Mouse (Mus musculus) heart, embryonic 12.5 days (tissue): ENCODE measurements at regions not wholly inside any gene's neighbourhood (a gene's known extent, or its start where the extent isn't known, plus 50 kb on each side); places are given as distances from the start of the nearest gene placed in this dataset.
"Not testable (repeated sequence)": the region's sequence is repeated elsewhere in the genome, so short reads cannot be mapped to it uniquely, and the experiment has no call there.

Experiments
- ATAC-seq: fragments of 200-750 bp; cut with Nextera tagmentation; 2 replicates; pipeline ENCODE4 v1.8.0; 2017; ENCODE audit warnings: moderate TSS enrichment, moderate library complexity; ENCODE audit not compliant: insufficient number of reproducible peaks, low FRiP score
- H3K27ac ChIP-seq: fragments of 300-500 bp; sonication (generic); 2 replicates; pipeline ENCODE4 v1.5.1; 2016; ENCODE audit warnings: mild to moderate bottlenecking, moderate library complexity; ENCODE audit not compliant: poor library complexity, severe bottlenecking
- H3K27me3 ChIP-seq: fragments of 300-500 bp; sonication (generic); replicated peaks from 2 replicates; pipeline ENCODE4 v1.6.1; 2016; ENCODE audit warnings: mild to moderate bottlenecking, moderate library complexity
- H3K36me3 ChIP-seq: fragments of 300-500 bp; sonication (generic); 2 replicates; pipeline ENCODE4 v1.6.1; 2016; ENCODE audit warnings: mild to moderate bottlenecking, moderate library complexity
- H3K4me1 ChIP-seq: fragments of 300-500 bp; sonication (generic); replicated peaks from 2 replicates; pipeline ENCODE4 v1.6.1; 2016; ENCODE audit warnings: mild to moderate bottlenecking
- H3K4me2 ChIP-seq: fragments of 300-500 bp; sonication (generic); 2 replicates; pipeline ENCODE4 v1.6.1; 2016; ENCODE audit warnings: mild to moderate bottlenecking, moderate library complexity
- H3K4me3 ChIP-seq: fragments of 300-500 bp; sonication (generic); 2 replicates; pipeline ENCODE4 v1.5.1; 2016; ENCODE audit warnings: mild to moderate bottlenecking
- H3K9ac ChIP-seq: fragments of 300-500 bp; sonication (generic); 2 replicates; pipeline ENCODE4 v1.6.1; 2016; ENCODE audit warnings: mild to moderate bottlenecking, moderate library complexity
- H3K9me3 ChIP-seq: fragments of 300-500 bp; sonication (generic); replicated peaks from 2 replicates; pipeline ENCODE4 v1.6.1; 2016; ENCODE audit warnings: mild to moderate bottlenecking, moderate library complexity
- WGBS: fragments of 180-500 bp; shearing (Covaris S2); methylation state at CpG from one replicate; pipeline ENCODE4 v1.1.7; 2016; 5-methylcytosine and 5-hydroxymethylcytosine counted together

DNA sequence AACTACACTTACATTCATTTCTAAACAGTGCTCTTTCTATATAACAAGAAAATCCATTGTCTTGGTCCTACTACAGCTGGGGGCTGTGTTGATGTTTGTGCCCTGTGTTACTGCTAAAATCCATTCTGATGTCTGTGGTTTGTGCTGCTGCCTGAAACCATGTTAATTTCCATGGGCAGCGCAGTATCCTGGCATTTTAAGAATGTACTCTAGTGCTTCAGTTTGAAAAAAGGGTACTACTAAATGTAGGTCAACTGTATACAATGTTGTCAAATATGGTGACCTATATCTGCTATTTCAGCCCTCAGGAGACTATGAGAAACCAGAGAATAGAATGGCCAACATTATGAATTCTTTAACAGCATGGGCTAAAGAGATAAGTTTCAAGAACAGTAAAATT is 1052.2 kb downstream of the Hace1 start:
- Histone ChIP-seq H3K27me3 (no peaks in the 10 kb centered on the region), H3K4me3 (no peak overlapping the region), H3K36me3 (no peaks in the 10 kb centered on the region), H3K4me1 (no peaks in the 10 kb centered on the region), H3K9ac (no peak overlapping the region), H3K4me2 (no peak overlapping the region), H3K9me3 (no peaks in the 10 kb centered on the region), H3K27ac (no peak overlapping the region)
- ATAC-seq = no peak
- 86% methylated on average over 1 of the region's 1 CpGs for WGBS

- no peak overlapping the region for H3K4me2 ChIP-seq
These were observed 1085.4 kb downstream of the Hace1 start for GRCm38 (mm10) chr10:46663041-46663440.

DNA sequence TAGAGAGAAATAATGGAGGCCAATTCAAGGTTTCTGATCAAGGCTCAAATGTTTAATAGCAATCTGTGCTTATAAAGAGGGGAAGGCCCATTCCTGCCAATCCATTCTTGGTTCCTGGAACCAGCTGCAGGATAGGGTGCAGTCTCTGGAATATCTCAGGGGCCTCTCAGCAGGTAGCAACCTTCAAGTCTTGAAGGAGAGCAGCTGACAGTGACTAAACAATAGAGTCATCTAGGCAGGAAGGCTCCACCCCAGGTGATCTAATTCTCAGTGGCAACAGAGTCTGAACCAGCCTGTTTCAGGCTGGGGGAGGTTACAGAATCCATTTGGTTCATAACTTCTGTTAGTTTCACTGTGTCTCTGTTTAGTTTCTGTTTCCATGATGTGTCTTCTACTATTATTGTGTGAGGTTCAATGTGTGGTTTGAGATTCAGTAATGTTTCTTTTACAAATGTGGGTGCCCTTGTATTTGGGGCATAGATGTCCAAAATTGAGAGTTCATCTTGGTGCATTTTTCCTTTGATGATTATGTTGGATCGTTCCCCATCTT is 1112.3 kb downstream of the Hace1 start:
- not testable (repeated sequence) for H3K4me2 ChIP-seq, H3K4me3 ChIP-seq, H3K4me1 ChIP-seq, H3K27ac ChIP-seq, H3K36me3 ChIP-seq, H3K9me3 ChIP-seq, H3K27me3 ChIP-seq, ATAC-seq, H3K9ac ChIP-seq
- WGBS = 89% methylated on average over 1 of the region's 1 CpGs

More at GRCm38 (mm10) chr10:46663041-46663440, 1085.4 kb downstream of the Hace1 start:
- Histone ChIP-seq H3K4me3 (no peak overlapping the region), H3K36me3 (no peaks in the 10 kb centered on the region), H3K27me3 (no peaks in the 10 kb centered on the region), H3K4me1 (no peaks in the 10 kb centered on the region), H3K9me3 (no peaks in the 10 kb centered on the region), H3K9ac (no peak overlapping the region), H3K27ac (no peak overlapping the region)
- ATAC-seq = no peak

DNA sequence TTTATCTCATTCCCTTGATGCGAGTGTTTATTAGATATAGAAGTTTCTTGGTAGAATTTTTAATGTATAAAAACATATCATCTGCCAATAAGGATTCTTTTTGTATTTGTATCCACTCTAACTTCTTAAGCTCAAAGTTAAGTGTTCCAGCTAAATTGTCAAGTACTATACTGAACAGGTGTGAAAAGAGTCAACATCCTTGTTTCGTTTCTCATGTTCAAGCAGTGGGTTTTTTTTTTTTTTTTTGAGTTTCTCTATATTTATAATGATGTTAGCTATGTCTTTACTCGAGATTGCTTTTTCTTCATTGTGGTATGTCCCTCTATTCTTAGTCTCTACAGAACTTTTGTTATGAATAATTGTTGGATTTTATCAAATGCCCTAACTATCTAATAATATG is 1115.0 kb downstream of the Hace1 start:
- H3K9ac ChIP-seq = no peak overlapping the region
- 74% methylated on average over 3 of the region's 3 CpGs for WGBS
- ATAC-seq = no peak
- H3K4me2 ChIP-seq = no peak overlapping the region
- H3K27me3 ChIP-seq = no peaks in the 10 kb centered on the region
- H3K4me1 ChIP-seq = no peaks in the 10 kb centered on the region
- H3K9me3 ChIP-seq = no peaks in the 10 kb centered on the region
- no peaks in the 10 kb centered on the region for H3K36me3 ChIP-seq
- no peak overlapping the region for H3K27ac ChIP-seq
- H3K4me3 ChIP-seq = no peak overlapping the region

DNA sequence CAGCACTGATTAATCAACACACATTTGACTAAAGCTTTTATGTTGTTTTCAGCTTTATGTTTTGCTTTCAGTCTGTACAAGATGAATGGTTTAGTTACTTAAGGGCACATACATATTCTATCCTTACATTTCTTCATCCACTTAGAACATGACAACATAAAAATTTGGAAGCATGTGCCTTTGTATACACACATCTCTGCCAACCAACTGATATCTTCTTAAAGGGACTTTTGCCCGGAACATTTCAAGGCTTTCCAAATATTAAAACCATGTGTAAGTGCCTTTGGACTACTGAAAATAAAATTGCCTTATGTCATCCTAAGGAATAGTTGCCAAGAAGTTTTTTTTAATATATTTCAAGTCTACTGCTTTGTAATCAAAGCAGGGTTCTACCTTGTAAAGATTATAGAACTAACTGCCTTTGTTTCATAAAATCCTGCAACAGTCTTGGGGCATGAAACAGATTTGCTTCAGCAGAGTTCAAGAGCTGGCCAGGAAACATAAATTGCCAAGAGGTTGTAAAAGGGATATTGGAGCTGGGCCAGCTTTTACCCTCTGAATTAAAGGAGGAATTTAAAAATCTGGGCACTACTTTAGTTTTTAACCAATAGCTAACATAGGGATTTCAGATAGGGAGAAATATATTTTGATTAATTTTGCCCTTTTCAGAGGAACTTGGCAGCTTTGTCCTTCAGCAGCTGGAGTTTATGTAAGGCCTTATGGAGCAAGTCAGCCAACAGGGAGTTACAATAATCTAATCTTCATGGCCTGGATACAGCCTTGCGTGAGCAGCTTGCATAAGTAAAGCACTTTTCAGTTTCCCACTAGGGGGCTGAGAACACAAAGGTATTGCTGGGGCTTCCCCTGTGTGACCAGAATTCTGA is 1120.0 kb downstream of the Hace1 start:
- Histone ChIP-seq H3K4me3 (no peak overlapping the region), H3K36me3 (no peaks in the 10 kb centered on the region), H3K9ac (no peak overlapping the region), H3K9me3 (no peaks in the 10 kb centered on the region), H3K4me1 (no peaks in the 10 kb centered on the region), H3K27ac (no peak overlapping the region), H3K27me3 (no peaks in the 10 kb centered on the region), H3K4me2 (no peak overlapping the region)
- ATAC-seq = peak; percentile 48; the same call in 1 of the 2 replicates
- WGBS = 39% methylated on average over 2 of the region's 2 CpGs

GRCm38 (mm10) chr10:46701221-46701620 is 1123.6 kb downstream of the Hace1 start:
- Histone ChIP-seq H3K9ac (no peak overlapping the region), H3K27ac (no peak overlapping the region), H3K4me2 (no peak overlapping the region), H3K36me3 (no peaks in the 10 kb centered on the region), H3K4me3 (no peak overlapping the region), H3K4me1 (no peaks in the 10 kb centered on the region), H3K9me3 (no peaks in the 10 kb centered on the region), H3K27me3 (no peaks in the 10 kb centered on the region)
- ATAC-seq = no peak
- WGBS = 66% methylated on average over 4 of the region's 4 CpGs

GRCm38 (mm10) chr10:46708022-46708421 is 1130.4 kb downstream of the Hace1 start:
- H3K4me1 ChIP-seq, H3K4me3 ChIP-seq, H3K9me3 ChIP-seq, H3K36me3 ChIP-seq, ATAC-seq, H3K27ac ChIP-seq, H3K27me3 ChIP-seq, H3K9ac ChIP-seq, H3K4me2 ChIP-seq: not testable (repeated sequence)

DNA sequence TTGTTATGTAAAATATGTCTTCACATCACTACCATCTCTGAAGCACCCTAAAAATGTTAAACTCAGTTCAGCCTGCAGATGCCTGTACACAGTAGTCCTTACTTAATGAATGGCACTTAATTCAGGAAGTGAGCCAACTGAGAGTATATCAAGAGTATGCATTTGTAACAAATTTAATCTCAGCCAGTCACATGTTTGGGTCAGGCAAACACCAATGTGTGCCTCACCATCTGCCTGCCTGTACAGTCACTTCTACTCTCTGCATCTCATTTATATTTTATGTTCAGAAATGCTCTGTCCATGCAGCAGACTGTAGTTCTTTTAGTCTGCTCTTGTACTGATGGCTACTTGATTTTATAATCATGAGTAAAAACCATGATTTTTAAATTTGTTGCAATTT is 1135.1 kb downstream of the Hace1 start:
- Histone ChIP-seq H3K9ac (no peak overlapping the region), H3K4me2 (no peak overlapping the region), H3K36me3 (no peaks in the 10 kb centered on the region), H3K4me3 (no peak overlapping the region), H3K4me1 (no peaks in the 10 kb centered on the region), H3K27me3 (no peaks in the 10 kb centered on the region), H3K9me3 (no peaks in the 10 kb centered on the region), H3K27ac (no peak overlapping the region)
- no peak for ATAC-seq

DNA sequence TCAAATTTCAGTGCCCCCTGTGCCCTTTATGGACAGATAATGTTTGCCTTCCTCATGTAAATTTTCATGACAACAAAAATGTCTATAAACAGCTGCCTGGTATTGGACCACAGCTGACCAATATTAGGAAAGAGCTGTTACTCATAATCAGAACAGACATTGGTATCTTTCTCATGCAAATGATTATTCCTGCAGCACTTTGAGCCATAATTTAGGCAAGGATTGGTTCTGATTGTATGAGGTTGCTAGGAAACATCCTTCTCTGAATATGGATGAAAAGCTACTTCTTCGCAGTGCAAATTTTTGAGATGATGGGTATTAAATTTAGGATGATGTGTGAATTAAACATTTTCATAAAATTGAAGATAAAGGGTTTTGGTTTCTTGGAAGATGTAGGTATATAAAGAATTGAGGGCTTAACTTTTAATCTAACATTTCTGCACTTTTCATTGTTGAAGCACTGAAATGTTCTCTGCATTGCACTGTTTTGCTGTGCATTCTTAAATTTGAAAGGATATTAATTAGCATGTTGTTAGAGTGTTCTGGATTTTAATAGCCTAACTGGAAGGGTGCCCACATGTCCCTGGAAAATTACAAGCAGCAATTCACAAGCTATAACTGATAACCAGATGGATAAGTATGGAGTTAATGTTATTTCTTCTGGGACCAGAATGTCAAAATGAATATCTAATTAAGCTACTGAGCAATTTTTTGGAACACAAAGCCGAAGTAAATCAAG is 1140.9 kb downstream of the Hace1 start:
- Histone ChIP-seq H3K4me1 (no peaks in the 10 kb centered on the region), H3K4me2 (no peak overlapping the region), H3K36me3 (no peaks in the 10 kb centered on the region), H3K4me3 (no peak overlapping the region), H3K27ac (no peak overlapping the region), H3K27me3 (no peaks in the 10 kb centered on the region), H3K9ac (no peak overlapping the region), H3K9me3 (no peaks in the 10 kb centered on the region)
- ATAC-seq = no peak
- 74% methylated on average over 2 of the region's 2 CpGs for WGBS

- Histone ChIP-seq H3K9me3 (no peaks in the 10 kb centered on the region), H3K4me3 (no peak overlapping the region), H3K4me1 (no peaks in the 10 kb centered on the region), H3K27ac (no peak overlapping the region), H3K9ac (no peak overlapping the region), H3K27me3 (no peaks in the 10 kb centered on the region), H3K4me2 (no peak overlapping the region), H3K36me3 (no peaks in the 10 kb centered on the region)
- WGBS = 81% methylated on average over 2 of the region's 2 CpGs
- no peak for ATAC-seq
These were observed 1141.5 kb downstream of the Hace1 start for GRCm38 (mm10) chr10:46719088-46719469.

GRCm38 (mm10) chr10:46723666-46724065 is 1146.0 kb downstream of the Hace1 start:
- Histone ChIP-seq H3K27me3 (no peaks in the 10 kb centered on the region), H3K9me3 (no peaks in the 10 kb centered on the region), H3K4me1 (no peaks in the 10 kb centered on the region), H3K27ac (no peak overlapping the region), H3K9ac (no peak overlapping the region), H3K36me3 (no peaks in the 10 kb centered on the region), H3K4me3 (no peak overlapping the region), H3K4me2 (no peak overlapping the region)
- no peak for ATAC-seq
- WGBS = 46% methylated on average over 2 of the region's 2 CpGs
